Mouse (Mus musculus): ENCODE data around the gene Gnl2. TPM values are rescaled to one million over a fixed set of nuclear protein-coding genes. Genes with fewer than 3 reads are reported as not detected.

Gnl2 gene
- polyA plus RNA-seq, 1 experiment: 10.3 TPM

DNA sequence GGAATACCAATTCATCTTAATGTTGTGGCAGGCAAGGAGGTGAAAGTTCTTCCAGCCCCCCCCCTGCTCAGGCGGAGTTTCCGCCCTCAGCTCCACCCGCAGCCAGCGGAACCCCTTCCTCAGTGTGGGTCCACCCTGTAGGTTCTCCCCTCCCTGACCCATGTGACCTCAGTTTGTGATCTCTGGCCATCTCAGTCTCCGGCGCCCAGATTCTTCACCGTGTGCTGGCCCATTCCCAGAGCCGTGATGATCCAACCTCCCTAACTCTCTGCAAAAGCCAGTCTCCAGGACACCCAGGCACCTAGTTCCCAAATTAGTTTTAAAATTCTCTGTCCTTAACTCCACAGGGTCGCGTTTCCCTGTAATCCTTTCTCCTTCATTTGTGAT, 28.7 kb upstream of the Gnl2 start:
- peaks cover 20% of the 10 kb centered on the region for H3K27me3 ChIP-seq (ENCODE audit: control insufficient read depth, insufficient read depth, low read length)
- H3K36me3 ChIP-seq (ENCODE audit: control insufficient read depth, insufficient read depth, low read length): no peaks in the 10 kb centered on the region
- no peak for TF ChIP-seq CTCF (IDR thresholded peaks at IDR 0.05; ENCODE audit: extremely low read depth, insufficient read depth, insufficient read length, insufficient replicate concordance)
- no peak for TF ChIP-seq POLR2A (IDR thresholded peaks at IDR 0.05; ENCODE audit: low read depth, low read length)
- H3K4me1 ChIP-seq (ENCODE audit: control insufficient read depth, insufficient read depth, insufficient read length): no peaks in the 10 kb centered on the region
- WGBS: 37% methylated on average over 10 of the region's 10 CpGs
- no peak overlapping the region for H3K27ac ChIP-seq (ENCODE audit: insufficient read depth, low read length)
- no peak for DNase-seq (ENCODE audit: low read depth in 1 of 2, low spot score in 2 of 2)
- H3K4me3 ChIP-seq (ENCODE audit: extremely low read depth, insufficient read depth, insufficient read length): no peak overlapping the region

DNA sequence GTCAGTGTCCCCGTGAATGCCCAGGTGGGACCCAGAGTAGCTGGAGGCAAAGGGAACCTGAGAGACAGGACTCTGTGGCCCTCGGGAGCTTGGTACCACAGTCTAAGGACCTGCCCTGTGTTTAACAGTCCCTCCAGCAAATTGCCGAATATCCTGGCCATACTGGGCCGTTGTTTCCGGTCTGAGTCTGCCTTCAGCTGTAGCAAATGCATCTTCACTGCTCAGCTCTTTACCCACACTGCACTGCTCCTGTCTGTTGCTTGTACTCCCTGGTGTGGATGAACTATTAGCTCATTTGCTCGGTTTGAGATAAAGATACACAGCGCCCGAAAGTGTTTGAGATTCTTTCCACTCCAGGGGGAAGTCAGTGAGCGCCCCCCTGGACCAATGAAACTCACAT, 28.0 kb upstream of the Gnl2 start:
- WGBS: 52% methylated on average over 9 of the region's 9 CpGs
- no peaks in the 10 kb centered on the region for H3K4me1 ChIP-seq (ENCODE audit: control insufficient read depth, insufficient read depth, insufficient read length)
- DNase-seq (ENCODE audit: low read depth in 1 of 2, low spot score in 2 of 2): no peak
- no peak overlapping the region for H3K27ac ChIP-seq (ENCODE audit: insufficient read depth, low read length)
- no peak overlapping the region for H3K4me3 ChIP-seq (ENCODE audit: extremely low read depth, insufficient read depth, insufficient read length)
- no peak for TF ChIP-seq CTCF (IDR thresholded peaks at IDR 0.05; ENCODE audit: extremely low read depth, insufficient read depth, insufficient read length, insufficient replicate concordance)
- no peak for TF ChIP-seq POLR2A (IDR thresholded peaks at IDR 0.05; ENCODE audit: low read depth, low read length)
- no peaks in the 10 kb centered on the region for H3K36me3 ChIP-seq (ENCODE audit: control insufficient read depth, insufficient read depth, low read length)
- peaks cover 20% of the 10 kb centered on the region for H3K27me3 ChIP-seq (ENCODE audit: control insufficient read depth, insufficient read depth, low read length)

DNA sequence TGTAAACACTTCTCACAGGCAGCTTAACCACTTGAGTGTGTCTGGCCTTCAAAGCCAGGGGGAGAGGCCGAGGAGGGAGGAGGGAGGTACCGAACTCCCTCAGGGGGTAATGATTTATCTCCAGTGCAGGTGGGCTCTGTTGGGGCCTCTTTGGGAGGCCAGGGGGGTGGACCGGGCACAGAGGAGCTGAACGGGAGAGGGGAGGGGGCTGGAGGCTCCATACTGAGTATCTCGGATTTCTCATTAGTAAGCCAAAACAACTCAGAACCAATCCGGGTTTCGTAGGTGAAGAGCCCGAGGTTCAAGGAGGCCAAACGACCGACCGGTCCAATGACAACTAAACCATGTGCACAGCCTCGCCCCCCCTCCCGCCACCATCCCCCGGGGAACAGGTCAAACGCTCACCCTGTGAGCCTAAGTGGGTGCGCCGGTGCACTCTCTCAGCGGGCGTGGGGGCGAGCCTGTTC, 26.6 kb upstream of the Gnl2 start:
- no peak overlapping the region for H3K4me3 ChIP-seq (ENCODE audit: extremely low read depth, insufficient read depth, insufficient read length)
- DNase-seq (ENCODE audit: low read depth in 1 of 2, low spot score in 2 of 2): no peak
- no peaks in the 10 kb centered on the region for H3K36me3 ChIP-seq (ENCODE audit: control insufficient read depth, insufficient read depth, low read length)
- WGBS: 17% methylated on average over 20 of the region's 20 CpGs
- H3K27ac ChIP-seq (ENCODE audit: insufficient read depth, low read length): no peak overlapping the region
- peaks cover 20% of the 10 kb centered on the region for H3K27me3 ChIP-seq (ENCODE audit: control insufficient read depth, insufficient read depth, low read length)
- TF ChIP-seq CTCF (IDR thresholded peaks at IDR 0.05; ENCODE audit: extremely low read depth, insufficient read depth, insufficient read length, insufficient replicate concordance) (no peak), POLR2A (IDR thresholded peaks at IDR 0.05; ENCODE audit: low read depth, low read length) (no peak)
- no peaks in the 10 kb centered on the region for H3K4me1 ChIP-seq (ENCODE audit: control insufficient read depth, insufficient read depth, insufficient read length)

DNA sequence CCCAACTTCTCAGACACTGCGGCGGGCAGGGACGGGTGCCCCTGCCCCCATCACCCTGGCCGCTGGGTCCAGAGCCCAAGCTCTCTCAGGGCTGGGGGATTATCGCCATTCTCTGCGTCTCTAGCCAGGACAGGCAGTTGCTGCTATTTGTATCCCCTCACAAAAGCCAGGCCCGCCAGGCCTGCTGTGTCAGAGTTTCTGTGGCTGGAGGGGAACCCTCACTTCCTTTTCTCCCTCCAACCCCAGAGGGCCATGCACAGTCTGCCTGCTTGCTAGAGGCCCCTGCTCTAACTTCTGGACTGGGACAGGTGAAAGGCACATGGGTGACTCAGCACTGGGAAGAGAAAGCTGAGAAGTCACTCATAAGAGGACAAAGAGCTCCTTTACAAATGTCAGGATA, 26.1 kb upstream of the Gnl2 start:
- Histone ChIP-seq H3K27me3 (ENCODE audit: control insufficient read depth, insufficient read depth, low read length) (peaks cover 20% of the 10 kb centered on the region), H3K4me3 (ENCODE audit: extremely low read depth, insufficient read depth, insufficient read length) (no peak overlapping the region), H3K4me1 (ENCODE audit: control insufficient read depth, insufficient read depth, insufficient read length) (no peaks in the 10 kb centered on the region), H3K36me3 (ENCODE audit: control insufficient read depth, insufficient read depth, low read length) (no peaks in the 10 kb centered on the region), H3K27ac (ENCODE audit: insufficient read depth, low read length) (no peak overlapping the region)
- DNase-seq (ENCODE audit: low read depth in 1 of 2, low spot score in 2 of 2): no peak
- TF ChIP-seq POLR2A (IDR thresholded peaks at IDR 0.05; ENCODE audit: low read depth, low read length): no peak
- no peak for TF ChIP-seq CTCF (IDR thresholded peaks at IDR 0.05; ENCODE audit: extremely low read depth, insufficient read depth, insufficient read length, insufficient replicate concordance)
- WGBS: 6% methylated on average over 7 of the region's 7 CpGs

DNA sequence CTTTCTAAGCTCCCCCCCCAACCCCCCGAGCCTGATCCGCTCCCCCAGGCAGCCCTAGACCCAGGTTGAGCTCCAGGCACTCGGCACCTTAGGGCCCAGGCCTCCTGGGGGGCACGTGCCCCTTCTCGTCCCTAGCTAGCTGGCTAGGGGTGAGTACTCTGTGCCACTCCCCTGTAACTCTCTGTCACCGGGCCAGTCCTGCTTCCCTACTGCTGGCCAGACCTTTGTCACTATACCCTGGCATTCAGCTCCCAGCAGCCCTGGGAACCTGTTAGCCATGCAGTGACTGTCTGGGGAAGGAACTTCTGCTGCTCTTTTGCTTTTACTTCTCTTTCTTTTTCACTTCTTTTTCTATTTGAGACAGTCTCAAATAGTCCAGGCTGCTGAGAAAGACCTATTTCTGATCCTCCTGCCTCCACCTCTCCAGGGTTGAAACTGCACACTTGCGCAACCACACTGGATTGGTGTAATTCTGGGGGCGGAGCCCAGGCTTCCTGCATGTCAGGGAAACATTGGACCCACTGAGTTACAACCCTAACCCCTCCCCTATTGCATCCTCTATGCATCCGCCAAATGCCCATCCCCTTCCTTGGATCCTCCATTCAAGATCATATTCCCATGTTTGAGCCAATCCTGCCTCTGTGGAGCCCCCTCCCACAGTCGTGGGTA, 18.8 kb upstream of the Gnl2 start:
- Histone ChIP-seq H3K4me1 (ENCODE audit: control insufficient read depth, insufficient read depth, insufficient read length) (no peaks in the 10 kb centered on the region; the same call in 1 of the 2 replicates), H3K4me3 (ENCODE audit: extremely low read depth, insufficient read depth, insufficient read length) (no peak overlapping the region), H3K27ac (ENCODE audit: insufficient read depth, low read length) (no peak overlapping the region), H3K36me3 (ENCODE audit: control insufficient read depth, insufficient read depth, low read length) (no peaks in the 10 kb centered on the region), H3K27me3 (ENCODE audit: control insufficient read depth, insufficient read depth, low read length) (no peaks in the 10 kb centered on the region)
- no peak for TF ChIP-seq CTCF (IDR thresholded peaks at IDR 0.05; ENCODE audit: extremely low read depth, insufficient read depth, insufficient read length, insufficient replicate concordance)
- no peak for TF ChIP-seq POLR2A (IDR thresholded peaks at IDR 0.05; ENCODE audit: low read depth, low read length)
- no peak for DNase-seq (ENCODE audit: low read depth in 1 of 2, low spot score in 2 of 2)
- 80% methylated on average over 10 of the region's 10 CpGs for WGBS

DNA sequence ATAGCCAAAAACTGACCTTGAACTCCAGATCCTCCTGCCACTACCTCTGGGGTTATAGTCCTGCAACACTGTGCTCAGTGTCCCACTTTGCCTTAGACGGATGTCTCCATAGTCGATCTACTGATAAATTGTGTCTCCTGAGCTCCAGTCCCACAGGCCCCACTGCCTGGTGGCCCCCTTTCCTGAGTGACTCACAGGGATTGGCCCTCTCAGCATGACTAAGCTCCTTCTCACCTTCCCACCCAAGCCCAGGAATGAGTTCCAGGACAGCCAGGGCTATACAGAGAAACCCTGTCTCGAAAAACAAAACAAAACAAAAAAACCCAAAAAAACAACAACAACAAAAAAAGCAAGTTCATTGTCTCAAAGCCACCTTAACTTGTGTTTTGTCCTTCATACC, 16.8 kb upstream of the Gnl2 start:
- 90% methylated on average over 3 of the region's 3 CpGs for WGBS
- TF ChIP-seq CTCF (IDR thresholded peaks at IDR 0.05; ENCODE audit: extremely low read depth, insufficient read depth, insufficient read length, insufficient replicate concordance): no peak
- no peak for TF ChIP-seq POLR2A (IDR thresholded peaks at IDR 0.05; ENCODE audit: low read depth, low read length)
- no peaks in the 10 kb centered on the region; the same call in 1 of the 2 replicates for H3K4me1 ChIP-seq (ENCODE audit: control insufficient read depth, insufficient read depth, insufficient read length)
- H3K4me3 ChIP-seq (ENCODE audit: extremely low read depth, insufficient read depth, insufficient read length): no peak overlapping the region
- H3K27me3 ChIP-seq (ENCODE audit: control insufficient read depth, insufficient read depth, low read length): no peaks in the 10 kb centered on the region
- H3K27ac ChIP-seq (ENCODE audit: insufficient read depth, low read length): no peak overlapping the region
- DNase-seq (ENCODE audit: low read depth in 1 of 2, low spot score in 2 of 2): no peak
- H3K36me3 ChIP-seq (ENCODE audit: control insufficient read depth, insufficient read depth, low read length): no peaks in the 10 kb centered on the region

DNA sequence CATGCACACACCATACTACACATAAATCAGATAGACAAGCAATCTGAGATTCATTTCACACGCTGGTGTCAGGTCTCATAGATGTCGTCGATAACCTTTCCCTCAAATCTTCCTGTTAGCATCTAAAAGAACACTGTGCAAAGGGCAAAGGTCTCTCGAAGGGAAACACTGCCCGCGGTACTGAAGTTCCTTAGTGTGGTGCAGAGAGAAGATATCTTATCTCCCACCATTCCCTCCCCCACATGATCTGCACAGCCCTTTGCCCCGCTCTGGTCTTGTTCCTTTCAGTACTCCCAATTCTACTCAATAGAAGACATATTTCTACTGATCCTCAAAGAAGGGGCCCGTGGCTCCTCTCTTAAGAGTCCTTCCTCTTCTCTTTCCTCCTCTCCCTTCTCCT, 13.4 kb upstream of the Gnl2 start:
- DNase-seq (ENCODE audit: low read depth in 1 of 2, low spot score in 2 of 2): no peak
- no peaks in the 10 kb centered on the region; the same call in 1 of the 2 replicates for H3K4me1 ChIP-seq (ENCODE audit: control insufficient read depth, insufficient read depth, insufficient read length)
- no peaks in the 10 kb centered on the region for H3K27me3 ChIP-seq (ENCODE audit: control insufficient read depth, insufficient read depth, low read length)
- whole genome bisulfite sequencing: 62% methylated on average over 8 of the region's 8 CpGs
- H3K27ac ChIP-seq (ENCODE audit: insufficient read depth, low read length): no peak overlapping the region
- no peak overlapping the region for H3K4me3 ChIP-seq (ENCODE audit: extremely low read depth, insufficient read depth, insufficient read length)
- TF ChIP-seq CTCF (IDR thresholded peaks at IDR 0.05; ENCODE audit: extremely low read depth, insufficient read depth, insufficient read length, insufficient replicate concordance) (no peak), POLR2A (IDR thresholded peaks at IDR 0.05; ENCODE audit: low read depth, low read length) (no peak)
- H3K36me3 ChIP-seq (ENCODE audit: control insufficient read depth, insufficient read depth, low read length): no peaks in the 10 kb centered on the region
